Mouse (Mus musculus) liver, adult 2 months (tissue): ENCODE measurements around the gene Adgrl2. TPM values are rescaled to one million over a fixed set of nuclear protein-coding genes. Genes with fewer than 3 reads are reported as not detected.

Experiments
- DNase-seq: peaks from one replicate; pipeline ENCODE4 v3.0.0-alpha.2; 2011; ENCODE audit warnings: low read depth, low spot score; ENCODE audit errors: extremely low read depth
- H3K27ac ChIP-seq: fragments of 200-500 bp; replicated peaks from 2 replicates; pipeline ENCODE4 v1.5.1; 2012; ENCODE audit warnings: low read depth, mild to moderate bottlenecking, control low read depth, inconsistent platforms, low read length; ENCODE audit not compliant: insufficient read depth
- H3K27me3 ChIP-seq: fragments of 200-500 bp; 2 replicates; pipeline ENCODE4 v1.6.1; 2012; ENCODE audit warnings: mild to moderate bottlenecking, moderate library complexity, low read length, inconsistent platforms; ENCODE audit not compliant: control insufficient read depth, insufficient read depth
- H3K36me3 ChIP-seq: fragments of 200-500 bp; 2 replicates; pipeline ENCODE4 v1.6.1; 2012; ENCODE audit warnings: low read length, inconsistent platforms; ENCODE audit not compliant: control insufficient read depth, insufficient read depth
- H3K4me1 ChIP-seq: fragments of 200-500 bp; 2 replicates; pipeline ENCODE4 v1.6.1; 2011; ENCODE audit warnings: low read length; ENCODE audit not compliant: control insufficient read depth, insufficient read depth
- H3K4me3 ChIP-seq: fragments of 200-500 bp; 2 replicates; pipeline ENCODE4 v1.5.1; 2011; ENCODE audit warnings: low read depth, mild to moderate bottlenecking, control low read depth, low read length, moderate library complexity; ENCODE audit not compliant: insufficient read depth
- H3K79me2 ChIP-seq: fragments of 200-500 bp; 2 replicates; pipeline ENCODE4 v1.6.1; 2012; ENCODE audit warnings: inconsistent platforms, mild to moderate bottlenecking, low read length, moderate library complexity; ENCODE audit not compliant: control insufficient read depth, insufficient read depth
- H3K9ac ChIP-seq: fragments of 200-500 bp; 2 replicates; pipeline ENCODE4 v1.6.1; 2012; ENCODE audit warnings: low read depth, mild to moderate bottlenecking, control low read depth, inconsistent platforms, low read length
- CTCF ChIP-seq: fragments of 200-500 bp; IDR thresholded peaks from 2 replicates; pipeline ENCODE4 v1.5.1; 2011; ENCODE audit warnings: low read depth, low read length, control low read depth
- POLR2A ChIP-seq: fragments of 200-500 bp; IDR thresholded peaks from 2 replicates; pipeline ENCODE4 v1.6.1; 2011; ENCODE audit warnings: low read length, control low read depth; ENCODE audit not compliant: insufficient read depth; ENCODE audit errors: extremely low read depth
- WGBS: fragments of 180-500 bp; shearing (Covaris S2); methylation state at CpG from one replicate; pipeline ENCODE4 v1.1.7; 2018; 5-methylcytosine and 5-hydroxymethylcytosine counted together
- polyA plus RNA-seq: library from polyadenylated mRNA; depleted of rRNA; stranded (reverse); fragments of >200 nt; gene quantifications from 2 replicates; pipeline ENCODE4 v1.2.3, GENCODE M21; 2012
- total RNA-seq: library from RNA; depleted of rRNA; stranded (reverse); fragments of >200 nt; gene quantifications from 2 replicates; pipeline ENCODE4 v1.2.3, GENCODE M21; 2014

The Adgrl2 gene
- total and polyA plus RNA-seq, 2 experiments = 26.2 to 27.9 TPM

GRCm38 (mm10) chr3:148867618-148868017 lies 122.7 kb downstream of the Adgrl2 start:
- DNase-seq = no peak
- 67% methylated on average over 8 of the region's 8 CpGs for WGBS

GRCm38 (mm10) chr3:148866633-148867032 lies 123.7 kb downstream of the Adgrl2 start:
- peaks cover 12% of the 10 kb centered on the region; the same call in 1 of the 2 replicates for H3K36me3 ChIP-seq
- TF ChIP-seq POLR2A = no peak
- no peak for TF ChIP-seq CTCF
- H3K4me1 ChIP-seq = no peaks in the 10 kb centered on the region
- H3K79me2 ChIP-seq = peaks cover 5% of the 10 kb centered on the region; the same call in 1 of the 2 replicates
- no peak overlapping the region for H3K9ac ChIP-seq
- H3K27ac ChIP-seq = no peak overlapping the region
- 92% methylated on average over 5 of the region's 5 CpGs for WGBS
- H3K4me3 ChIP-seq = no peak overlapping the region
- no peaks in the 10 kb centered on the region for H3K27me3 ChIP-seq
- no peak for DNase-seq

More at GRCm38 (mm10) chr3:148867618-148868017, 122.7 kb downstream of the Adgrl2 start:
- H3K9ac ChIP-seq = no peak overlapping the region
- no peaks in the 10 kb centered on the region for H3K27me3 ChIP-seq
- H3K4me3 ChIP-seq = no peak overlapping the region
- no peaks in the 10 kb centered on the region for H3K4me1 ChIP-seq
- TF ChIP-seq POLR2A (no peak), CTCF (no peak)
- H3K27ac ChIP-seq = no peak overlapping the region
- peaks cover 10% of the 10 kb centered on the region; the same call in 1 of the 2 replicates for H3K36me3 ChIP-seq
- peaks cover 6% of the 10 kb centered on the region; the same call in 1 of the 2 replicates for H3K79me2 ChIP-seq

GRCm38 (mm10) chr3:148866053-148866452 lies 124.3 kb downstream of the Adgrl2 start:
- H3K4me1 ChIP-seq = no peaks in the 10 kb centered on the region
- H3K27me3 ChIP-seq = no peaks in the 10 kb centered on the region
- H3K79me2 ChIP-seq = peaks cover 5% of the 10 kb centered on the region; the same call in 1 of the 2 replicates
- no peak overlapping the region for H3K27ac ChIP-seq
- 94% methylated on average over 7 of the region's 7 CpGs for WGBS
- peaks cover 12% of the 10 kb centered on the region; the same call in 1 of the 2 replicates for H3K36me3 ChIP-seq
- H3K9ac ChIP-seq = no peak overlapping the region
- no peak for TF ChIP-seq POLR2A
- no peak for TF ChIP-seq CTCF
- no peak for DNase-seq
- H3K4me3 ChIP-seq = no peak overlapping the region

- Histone ChIP-seq H3K4me1 (no peaks in the 10 kb centered on the region), H3K27ac (no peak overlapping the region), H3K79me2 (peaks cover 5% of the 10 kb centered on the region; the same call in 1 of the 2 replicates), H3K4me3 (no peak overlapping the region), H3K36me3 (peaks cover 12% of the 10 kb centered on the region; the same call in 1 of the 2 replicates), H3K27me3 (no peaks in the 10 kb centered on the region), H3K9ac (no peak overlapping the region)
- no peak for DNase-seq
- TF ChIP-seq POLR2A = no peak
- no peak for TF ChIP-seq CTCF
- 79% methylated on average over 7 of the region's 7 CpGs for WGBS
Observed at GRCm38 (mm10) chr3:148865234-148865633, 125.1 kb downstream of the Adgrl2 start.

- H3K4me1 ChIP-seq = no peaks in the 10 kb centered on the region
- H3K4me3 ChIP-seq = no peak overlapping the region
- peaks cover 11% of the 10 kb centered on the region; the same call in 1 of the 2 replicates for H3K79me2 ChIP-seq
- TF ChIP-seq POLR2A = no peak
- no peak for TF ChIP-seq CTCF
- no peaks in the 10 kb centered on the region for H3K27me3 ChIP-seq
- H3K9ac ChIP-seq = no peak overlapping the region
- peaks cover 22% of the 10 kb centered on the region; the same call in 1 of the 2 replicates for H3K36me3 ChIP-seq
- H3K27ac ChIP-seq = no peak overlapping the region
- no peak for DNase-seq
- WGBS = 88% methylated on average over 7 of the region's 7 CpGs
Observed at GRCm38 (mm10) chr3:148861860-148862259, 128.5 kb downstream of the Adgrl2 start.

- 70% methylated on average over 12 of the region's 12 CpGs for WGBS
- TF ChIP-seq CTCF (no peak), POLR2A (no peak)
- peaks cover 2% of the 10 kb centered on the region; the same call in 1 of the 2 replicates for H3K79me2 ChIP-seq
Observed at GRCm38 (mm10) chr3:148854306-148854910, 135.9 kb downstream of the Adgrl2 start.

More at GRCm38 (mm10) chr3:148854306-148854910, 135.9 kb downstream of the Adgrl2 start:
- Histone ChIP-seq H3K4me3 (no peak overlapping the region), H3K4me1 (no peaks in the 10 kb centered on the region), H3K27me3 (no peaks in the 10 kb centered on the region), H3K9ac (no peak overlapping the region), H3K27ac (no peak overlapping the region), H3K36me3 (peaks cover 30% of the 10 kb centered on the region)
- no peak for DNase-seq
